Mouse (Mus musculus): ENCODE measurements around the gene Klf17. TPM values are rescaled to one million over a fixed set of nuclear protein-coding genes. Genes with fewer than 3 reads are reported as not detected.

The Klf17 gene
- polyA plus RNA-seq, 1 experiment from 2014 or later: not detected

- Histone ChIP-seq H3K36me3 (ENCODE audit: control insufficient read depth, insufficient read depth, low read length) (no peaks in the 10 kb centered on the region), H3K4me2 (ENCODE audit: low read length) (no peak overlapping the region), H3K9ac (ENCODE audit: low read depth, low read length) (no peak overlapping the region), H3K27me3 (ENCODE audit: control insufficient read depth, insufficient read depth, low read depth, low read length) (no peaks in the 10 kb centered on the region), H3K4me1 (ENCODE audit: control insufficient read depth, insufficient read depth, low read length) (no peaks in the 10 kb centered on the region), H3K4me3 (ENCODE audit: low read depth, low read length) (no peak overlapping the region), H3K9me3 (replicated peaks; ENCODE audit: control insufficient read depth, low read length, poor library complexity, severe bottlenecking) (no peaks in the 10 kb centered on the region), H3K27ac (ENCODE audit: low read length) (no peak overlapping the region)
- 71% methylated on average over 3 of the region's 3 CpGs for WGBS
- no peak for ATAC-seq
These were observed 56.5 kb downstream of the Klf17 start for GRCm38 (mm10) chr4:117708780-117709550.

Other genes with a start within 250 kb of the Klf17 start
- gene Eri3, start 215.3 kb downstream of the Klf17 start, polyA plus RNA-seq (2015; fragmentation: Nextera tagmentation; extraction: Ambion mirVana): 256 and 282 TPM in 2 replicates
- gene Dmap1, start 83.4 kb downstream of the Klf17 start, polyA plus RNA-seq (2015; fragmentation: Nextera tagmentation; extraction: Ambion mirVana): 81.9 and 83.3 TPM in 2 replicates
- not detected in 2 replicates for gene Gm12845, start 41.2 kb downstream of the Klf17 start, polyA plus RNA-seq (2015; fragmentation: Nextera tagmentation; extraction: Ambion mirVana)
- gene Slc6a9, start 68.9 kb upstream of the Klf17 start, polyA plus RNA-seq (2015; fragmentation: Nextera tagmentation; extraction: Ambion mirVana): 32.2 and 45.9 TPM in 2 replicates
- gene Ccdc24, start 106.9 kb upstream of the Klf17 start, polyA plus RNA-seq (2015; fragmentation: Nextera tagmentation; extraction: Ambion mirVana): 2.3 and 2.4 TPM in 2 replicates
- 58.8 and 65.5 TPM in 2 replicates for gene B4galt2, start 117.8 kb upstream of the Klf17 start, polyA plus RNA-seq (2015; fragmentation: Nextera tagmentation; extraction: Ambion mirVana)
- gene Atp6v0b, start 121.7 kb upstream of the Klf17 start, polyA plus RNA-seq (2015; fragmentation: Nextera tagmentation; extraction: Ambion mirVana): 581 and 673 TPM in 2 replicates
- gene Dph2, start 126.4 kb upstream of the Klf17 start, polyA plus RNA-seq (2015; fragmentation: Nextera tagmentation; extraction: Ambion mirVana): 21.2 and 23.1 TPM in 2 replicates
- gene Ipo13, start 149.4 kb upstream of the Klf17 start, polyA plus RNA-seq (2015; fragmentation: Nextera tagmentation; extraction: Ambion mirVana): 66.9 and 69.5 TPM in 2 replicates
- 0.75 and 0.92 TPM in 2 replicates for gene Artn, start 164.1 kb upstream of the Klf17 start, polyA plus RNA-seq (2015; fragmentation: Nextera tagmentation; extraction: Ambion mirVana)

Data from midbrain, embryonic 16.5 days (tissue).